Mouse (Mus musculus): Measurements from ENCODE around the gene Ehbp1. TPM values are rescaled to one million over a fixed set of nuclear protein-coding genes. Genes with fewer than 3 reads are reported as not detected.

Ehbp1 gene
- polyA plus RNA-seq, 1 experiment from 2014 or later = 18.8 TPM

DNA sequence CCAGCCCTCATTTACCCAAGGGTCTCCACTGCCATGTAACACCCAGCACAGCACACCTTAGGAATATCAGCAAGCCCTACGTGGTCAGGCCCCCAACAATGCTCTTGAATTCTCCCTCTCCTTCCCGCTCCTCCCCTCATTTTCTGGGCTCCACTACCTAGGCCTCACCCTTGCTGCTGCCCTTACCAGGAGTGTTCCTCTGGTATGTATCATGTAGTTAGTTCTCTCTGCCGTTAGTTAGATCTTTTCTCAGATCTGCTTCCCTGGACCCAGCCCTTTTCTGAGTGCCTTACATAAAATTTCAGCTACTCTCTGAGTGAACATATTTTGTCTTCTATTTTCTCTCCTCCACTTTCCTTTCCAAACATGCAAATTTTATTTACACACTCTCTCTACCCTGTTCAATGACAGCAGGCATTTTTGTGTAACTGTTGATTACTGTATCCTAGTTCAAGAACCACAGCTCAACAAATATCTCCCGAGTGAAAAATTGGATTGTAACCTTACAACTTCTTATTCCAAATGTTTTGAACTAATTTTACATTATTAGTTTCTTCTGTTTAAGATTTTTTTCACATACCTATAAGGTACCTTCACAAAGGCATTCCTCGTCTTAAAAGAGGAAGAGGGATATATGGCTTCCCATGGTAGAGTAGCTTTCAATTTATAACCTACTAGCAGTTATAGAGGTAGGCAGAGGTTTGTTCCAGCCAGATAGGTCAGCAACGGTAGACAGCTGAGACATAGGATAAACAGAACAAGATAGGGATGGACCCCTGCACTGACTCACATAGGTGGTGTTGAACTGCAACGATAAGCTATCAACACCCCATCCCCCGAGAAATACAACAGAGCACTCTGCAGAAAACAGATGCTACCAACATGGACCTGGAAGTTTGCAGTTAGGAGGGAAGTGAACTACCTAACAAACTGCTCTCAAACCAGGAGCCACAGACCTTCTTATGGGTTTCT, 160.3 kb downstream of the Ehbp1 start:
- no peak overlapping the region for H3K27ac ChIP-seq (replicated peaks)
- no peaks in the 10 kb centered on the region for H3K4me1 ChIP-seq (replicated peaks)
- ATAC-seq (ENCODE audit: low FRiP score, low read depth) = no peak
- no peak overlapping the region for H3K4me2 ChIP-seq
- H3K27me3 ChIP-seq = no peaks in the 10 kb centered on the region
- H3K36me3 ChIP-seq = no peaks in the 10 kb centered on the region
- no peaks in the 10 kb centered on the region for H3K9me3 ChIP-seq
- 92% methylated on average over 8 of the region's 8 CpGs for WGBS
- no peak overlapping the region for H3K9ac ChIP-seq
- no peak overlapping the region for H3K4me3 ChIP-seq

DNA sequence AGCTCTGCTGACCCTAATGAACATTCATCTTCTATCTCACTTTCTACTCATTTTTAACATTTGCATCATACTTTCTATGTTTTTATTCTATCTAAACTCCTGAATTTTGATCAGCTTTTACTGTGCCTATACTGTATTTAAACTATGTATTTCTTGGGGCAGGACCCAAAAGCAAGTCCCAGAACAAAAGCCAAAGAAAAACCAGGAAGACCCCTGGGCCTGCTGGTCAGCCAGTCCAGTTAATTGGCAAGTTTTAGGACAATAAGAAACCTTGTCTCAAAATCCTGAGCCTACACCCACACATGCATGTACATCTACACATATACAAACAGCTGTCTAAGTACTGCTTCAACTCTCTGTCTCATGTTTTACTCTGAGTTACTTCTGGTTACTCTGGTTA, 161.9 kb downstream of the Ehbp1 start:
- ATAC-seq (ENCODE audit: low FRiP score, low read depth) = no peak
- Histone ChIP-seq H3K27ac (replicated peaks) (no peak overlapping the region), H3K9me3 (no peaks in the 10 kb centered on the region), H3K4me3 (no peak overlapping the region), H3K27me3 (no peaks in the 10 kb centered on the region), H3K4me2 (no peak overlapping the region), H3K36me3 (no peaks in the 10 kb centered on the region), H3K4me1 (replicated peaks) (no peaks in the 10 kb centered on the region), H3K9ac (no peak overlapping the region)

DNA sequence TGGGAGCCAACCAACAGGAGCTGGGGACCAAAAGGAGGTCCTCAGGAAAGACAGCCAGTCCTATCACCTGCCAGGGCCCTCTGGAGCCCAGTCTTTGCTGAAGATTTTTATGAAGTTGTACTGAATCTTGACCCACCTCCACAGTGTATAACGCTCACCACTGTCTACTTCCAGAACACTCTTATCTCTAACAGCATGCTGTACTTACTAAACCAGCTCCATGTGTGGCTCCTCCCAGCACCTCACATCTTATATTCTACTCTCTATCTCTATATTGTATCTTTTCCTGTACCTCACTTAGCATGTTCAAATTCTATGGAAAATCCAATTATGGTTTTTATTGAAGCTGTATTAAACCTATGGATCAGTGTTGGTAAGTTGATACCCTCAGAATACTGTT, 163.5 kb downstream of the Ehbp1 start:
- no peak overlapping the region for H3K27ac ChIP-seq (replicated peaks)
- no peak overlapping the region for H3K4me2 ChIP-seq
- H3K4me3 ChIP-seq = no peak overlapping the region
- no peaks in the 10 kb centered on the region for H3K9me3 ChIP-seq
- 94% methylated on average over 1 of the region's 1 CpGs for WGBS
- H3K36me3 ChIP-seq = no peaks in the 10 kb centered on the region
- H3K4me1 ChIP-seq (replicated peaks) = no peaks in the 10 kb centered on the region
- H3K27me3 ChIP-seq = no peaks in the 10 kb centered on the region
- ATAC-seq (ENCODE audit: low FRiP score, low read depth) = no peak
- H3K9ac ChIP-seq = no peak overlapping the region

DNA sequence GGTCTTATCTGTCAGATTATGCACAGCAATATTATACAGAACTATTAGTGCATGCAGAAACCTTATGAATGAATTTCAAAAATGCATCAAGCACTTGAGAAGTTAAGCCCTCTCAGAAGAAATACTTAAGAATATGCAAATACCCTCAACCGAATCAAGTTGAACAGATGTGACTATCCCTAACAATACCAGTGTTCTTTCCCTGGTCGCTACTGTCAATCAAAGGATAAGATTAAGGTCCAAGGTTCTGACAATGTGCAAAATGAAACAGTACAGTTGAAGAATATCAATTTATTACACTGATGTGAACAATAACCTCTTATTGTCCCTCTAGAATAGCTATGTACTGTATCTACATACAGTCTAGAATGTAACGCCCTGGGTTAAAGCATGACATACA, 167.8 kb downstream of the Ehbp1 start:
- Histone ChIP-seq H3K4me1 (replicated peaks) (no peaks in the 10 kb centered on the region), H3K4me2 (no peak overlapping the region), H3K9me3 (no peaks in the 10 kb centered on the region), H3K27me3 (no peaks in the 10 kb centered on the region), H3K36me3 (peaks cover 17% of the 10 kb centered on the region), H3K4me3 (no peak overlapping the region), H3K27ac (replicated peaks) (no peak overlapping the region), H3K9ac (no peak overlapping the region)
- ATAC-seq (ENCODE audit: low FRiP score, low read depth) = no peak
- WGBS = 76% methylated on average over 3 of the region's 3 CpGs

DNA sequence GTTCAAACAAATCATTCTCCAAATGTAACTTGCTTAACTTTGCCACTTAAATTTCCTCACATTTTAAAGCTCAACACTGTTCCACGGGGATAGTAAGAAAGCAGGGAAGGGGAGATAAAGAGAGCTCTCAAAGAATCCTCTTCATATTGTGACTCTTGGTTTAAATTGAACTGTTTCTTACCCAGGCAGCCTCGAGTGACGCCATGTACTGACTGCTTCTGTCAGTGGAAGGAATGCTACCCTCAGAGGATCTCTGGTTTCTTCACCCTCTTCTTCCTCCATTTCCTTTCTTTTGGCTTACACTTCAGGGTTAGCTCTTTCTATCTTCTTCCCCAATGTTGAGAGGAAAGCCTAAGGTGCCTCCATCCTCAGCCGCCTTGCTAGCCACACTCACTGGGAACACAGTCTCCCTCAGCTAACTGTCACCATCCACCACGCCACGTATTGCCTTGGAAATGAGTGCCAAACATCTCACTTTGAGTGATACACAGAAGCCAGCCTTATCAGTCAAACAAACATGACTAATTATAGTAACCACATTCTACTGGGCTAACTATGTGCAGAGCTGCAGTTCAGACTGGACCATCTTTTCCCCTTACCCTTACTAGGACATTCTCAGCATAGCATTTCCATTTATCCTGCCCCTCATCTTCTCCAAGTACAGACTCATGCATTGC, 171.0 kb downstream of the Ehbp1 start:
- Histone ChIP-seq H3K4me2 (no peak overlapping the region), H3K27me3 (no peaks in the 10 kb centered on the region), H3K9ac (no peak overlapping the region), H3K27ac (replicated peaks) (no peak overlapping the region), H3K9me3 (no peaks in the 10 kb centered on the region), H3K4me3 (no peak overlapping the region), H3K4me1 (replicated peaks) (no peaks in the 10 kb centered on the region), H3K36me3 (peaks cover 20% of the 10 kb centered on the region)
- ATAC-seq (ENCODE audit: low FRiP score, low read depth) = no peak
- 95% methylated on average over 6 of the region's 6 CpGs for WGBS

DNA sequence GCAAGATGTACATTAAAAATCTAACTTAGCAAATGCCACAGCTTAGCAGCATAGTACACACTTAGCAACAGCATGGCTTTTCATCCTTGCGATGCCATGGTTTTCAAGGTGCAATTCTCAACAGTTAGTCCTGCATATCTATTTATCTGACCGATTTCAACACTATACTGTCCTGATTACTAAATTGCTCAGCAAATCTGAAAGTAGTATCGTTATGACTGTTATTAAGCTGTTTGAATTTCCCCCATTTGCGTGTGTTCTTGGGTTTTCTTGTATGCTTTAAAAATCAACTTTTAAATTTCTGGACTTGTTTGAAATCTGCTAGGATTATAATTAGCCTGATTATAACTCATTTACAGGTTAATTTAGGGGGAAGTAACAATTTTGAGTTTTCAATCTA, 184.2 kb downstream of the Ehbp1 start:
- no peak overlapping the region for H3K9ac ChIP-seq
- H3K27me3 ChIP-seq = no peaks in the 10 kb centered on the region
- WGBS = 89% methylated on average over 4 of the region's 4 CpGs
- no peak overlapping the region for H3K4me3 ChIP-seq
- H3K27ac ChIP-seq (replicated peaks) = no peak overlapping the region
- no peak for ATAC-seq (ENCODE audit: low FRiP score, low read depth)
- H3K36me3 ChIP-seq = no peaks in the 10 kb centered on the region
- H3K4me1 ChIP-seq (replicated peaks) = no peaks in the 10 kb centered on the region
- H3K4me2 ChIP-seq = no peak overlapping the region
- H3K9me3 ChIP-seq = no peaks in the 10 kb centered on the region

DNA sequence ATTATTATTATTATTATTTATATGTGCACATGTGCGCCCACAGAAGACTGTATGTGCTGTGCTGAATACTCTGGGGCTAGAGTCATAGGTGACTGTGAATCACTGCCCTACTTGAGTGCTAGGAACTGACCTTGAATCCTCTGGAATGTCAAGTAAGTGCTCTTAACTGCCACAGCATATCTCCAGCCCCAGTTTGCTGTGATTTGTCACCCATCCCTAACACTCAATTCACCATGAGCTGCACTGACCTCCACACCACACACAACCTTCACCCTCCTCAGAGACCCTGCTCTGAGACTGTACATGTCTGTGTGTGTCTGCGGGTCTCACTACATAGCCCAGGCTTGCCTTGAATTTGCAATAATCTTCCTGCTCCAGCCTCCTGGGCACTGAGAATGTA, 185.9 kb downstream of the Ehbp1 start:
- H3K4me1 ChIP-seq (replicated peaks) = no peaks in the 10 kb centered on the region
- no peak overlapping the region for H3K27ac ChIP-seq (replicated peaks)
- H3K4me2 ChIP-seq = no peak overlapping the region
- H3K4me3 ChIP-seq = no peak overlapping the region
- 92% methylated on average over 2 of the region's 2 CpGs for WGBS
- ATAC-seq (ENCODE audit: low FRiP score, low read depth) = no peak
- no peak overlapping the region for H3K9ac ChIP-seq
- H3K27me3 ChIP-seq = no peaks in the 10 kb centered on the region
- no peaks in the 10 kb centered on the region for H3K9me3 ChIP-seq
- H3K36me3 ChIP-seq = no peaks in the 10 kb centered on the region

DNA sequence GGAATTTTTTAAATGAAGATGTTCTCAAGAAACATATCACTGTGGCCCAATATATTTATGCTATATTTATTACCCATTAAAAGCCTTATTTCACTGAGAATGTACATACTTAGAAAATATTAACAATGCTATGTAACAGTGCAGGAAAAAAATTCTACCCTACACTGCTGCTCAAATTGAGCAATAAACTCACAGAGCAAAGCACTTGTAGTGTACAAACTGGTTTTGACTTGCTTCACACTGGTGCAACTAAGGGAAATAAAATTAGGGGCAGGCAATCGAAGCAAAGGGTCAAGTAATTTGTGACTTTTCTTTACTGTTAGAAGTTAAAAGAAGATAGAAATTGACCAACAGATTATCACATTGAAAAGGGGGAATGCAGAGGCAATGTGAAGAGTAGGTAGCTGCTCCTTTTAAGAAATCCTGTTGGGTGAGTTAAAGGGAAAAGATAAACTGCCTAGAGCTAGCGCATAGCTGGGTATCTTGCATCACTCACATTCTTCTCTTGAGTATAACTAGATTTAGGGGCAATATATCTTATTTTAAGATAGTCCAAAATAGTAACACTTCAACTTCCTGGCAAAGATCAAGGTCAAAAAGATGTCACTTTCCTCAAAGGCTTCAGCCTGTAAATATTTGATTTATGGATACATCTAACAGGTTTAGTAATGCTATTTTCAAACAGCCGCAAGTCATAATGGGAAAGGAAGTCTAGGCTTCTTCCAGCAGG, 186.6 kb downstream of the Ehbp1 start:
- 90% methylated on average over 3 of the region's 3 CpGs for WGBS
- Histone ChIP-seq H3K4me3 (no peak overlapping the region), H3K36me3 (peaks cover 4% of the 10 kb centered on the region; the same call in 1 of the 2 replicates), H3K27ac (replicated peaks) (no peak overlapping the region), H3K4me2 (no peak overlapping the region), H3K9me3 (no peaks in the 10 kb centered on the region), H3K27me3 (no peaks in the 10 kb centered on the region), H3K9ac (no peak overlapping the region), H3K4me1 (replicated peaks) (no peaks in the 10 kb centered on the region)
- no peak for ATAC-seq (ENCODE audit: low FRiP score, low read depth)

DNA sequence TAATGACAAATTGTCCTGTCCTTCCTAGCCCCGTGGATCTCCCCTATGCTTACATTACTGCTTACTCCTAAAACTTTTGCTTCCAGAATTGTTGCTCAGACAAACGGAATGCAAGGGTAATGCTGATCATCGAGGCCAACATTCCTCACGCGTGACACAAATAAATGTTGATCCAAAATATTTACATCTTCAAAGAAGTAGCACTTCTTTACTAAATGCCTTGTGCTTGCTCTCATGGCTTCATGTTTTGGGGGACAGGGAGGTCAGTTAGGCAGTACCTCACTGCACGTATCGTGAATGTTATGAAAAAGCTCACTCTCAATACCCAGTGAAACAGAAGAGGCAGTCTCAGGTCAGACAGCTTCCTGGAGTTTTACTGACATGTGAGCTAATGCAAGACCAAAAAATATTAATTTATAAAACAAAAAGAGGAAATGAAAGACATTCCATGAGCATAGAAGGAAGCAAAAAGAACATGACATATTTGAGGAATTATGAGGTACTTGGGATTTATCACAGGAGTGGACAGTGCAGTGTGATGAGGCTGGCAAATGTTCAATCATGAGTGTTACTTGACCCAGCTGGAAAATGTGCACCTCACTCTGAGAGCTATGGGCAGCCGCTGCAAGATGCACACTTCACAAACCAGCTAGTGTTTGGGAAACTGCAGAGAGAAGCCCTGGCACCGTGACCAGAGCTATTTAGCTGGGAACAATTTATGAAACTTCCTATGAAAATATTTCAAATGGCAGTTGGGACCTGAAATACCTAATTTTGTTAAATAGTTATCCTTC, 187.4 kb downstream of the Ehbp1 start:
- WGBS = 87% methylated on average over 9 of the region's 9 CpGs
- no peaks in the 10 kb centered on the region for H3K9me3 ChIP-seq
- ATAC-seq (ENCODE audit: low FRiP score, low read depth) = no peak
- no peak overlapping the region for H3K27ac ChIP-seq (replicated peaks)
- no peak overlapping the region for H3K4me3 ChIP-seq
- H3K9ac ChIP-seq = no peak overlapping the region
- peaks cover 6% of the 10 kb centered on the region; the same call in 1 of the 2 replicates for H3K36me3 ChIP-seq
- H3K4me2 ChIP-seq = no peak overlapping the region
- H3K4me1 ChIP-seq (replicated peaks) = no peaks in the 10 kb centered on the region
- no peaks in the 10 kb centered on the region for H3K27me3 ChIP-seq

DNA sequence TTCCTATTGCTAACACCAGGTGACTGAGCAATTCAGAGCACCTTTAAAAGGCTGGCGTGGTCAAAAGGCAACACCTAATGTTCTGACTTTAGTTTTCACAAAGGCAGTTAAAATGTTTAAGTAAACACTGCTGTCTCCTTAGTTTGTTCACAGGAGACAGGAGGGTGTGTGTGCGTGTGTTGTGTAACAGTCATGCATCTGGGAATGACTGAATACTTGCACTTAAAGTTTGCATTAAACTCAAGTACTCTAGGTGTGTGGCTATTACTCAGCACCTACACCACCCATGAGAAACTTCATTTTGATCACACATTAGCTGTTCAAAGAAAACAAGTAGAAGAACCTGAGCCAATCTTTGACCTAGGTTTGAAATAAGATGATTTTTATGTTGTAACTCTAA, 201.4 kb downstream of the Ehbp1 start:
- H3K27me3 ChIP-seq = no peaks in the 10 kb centered on the region
- no peak overlapping the region for H3K27ac ChIP-seq (replicated peaks)
- peaks cover 10% of the 10 kb centered on the region; the same call in 1 of the 2 replicates for H3K36me3 ChIP-seq
- no peak overlapping the region for H3K4me2 ChIP-seq
- no peak overlapping the region for H3K4me3 ChIP-seq
- no peaks in the 10 kb centered on the region for H3K4me1 ChIP-seq (replicated peaks)
- H3K9ac ChIP-seq = no peak overlapping the region
- no peaks in the 10 kb centered on the region for H3K9me3 ChIP-seq
- 84% methylated on average over 2 of the region's 2 CpGs for WGBS
- no peak for ATAC-seq (ENCODE audit: low FRiP score, low read depth)

DNA sequence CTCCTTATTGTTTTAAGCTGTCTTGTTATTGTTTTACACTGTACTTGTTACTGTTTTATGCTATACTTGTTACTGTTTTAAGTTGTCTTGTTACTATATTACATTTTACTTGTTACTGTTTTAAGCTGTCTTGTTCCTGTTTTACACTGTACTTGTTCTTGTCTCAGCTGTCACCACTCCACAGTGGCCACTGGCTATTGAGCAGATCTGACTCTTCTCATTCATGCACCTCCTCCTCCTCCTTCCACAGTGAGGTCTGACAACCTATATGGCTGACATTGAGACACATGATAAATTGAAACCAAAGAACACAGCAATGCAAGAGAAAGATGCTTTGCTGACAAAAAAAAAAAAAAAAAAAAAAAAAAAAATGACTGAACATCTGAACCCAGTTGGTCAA, 203.6 kb downstream of the Ehbp1 start:
- H3K27ac ChIP-seq (replicated peaks) = no peak overlapping the region
- no peak overlapping the region for H3K9ac ChIP-seq
- H3K4me3 ChIP-seq = no peak overlapping the region
- no peak for ATAC-seq (ENCODE audit: low FRiP score, low read depth)
- no peaks in the 10 kb centered on the region for H3K9me3 ChIP-seq
- H3K27me3 ChIP-seq = no peaks in the 10 kb centered on the region
- H3K36me3 ChIP-seq = peaks cover 15% of the 10 kb centered on the region; the same call in 1 of the 2 replicates
- no peak overlapping the region for H3K4me2 ChIP-seq
- H3K4me1 ChIP-seq (replicated peaks) = no peaks in the 10 kb centered on the region

All from hindbrain, embryonic 15.5 days (tissue).